In genomic region chr12:29954464-29954863, GRCm38 (mm10) we compare ENCODE assay signal across 11 mouse cellular contexts. TPM values are rescaled to one million over a fixed set of nuclear protein-coding genes. Genes with fewer than 3 reads are reported as not detected.
DNase-seq lines count a peak whose midpoint lies in the region; ATAC-seq lines count a peak whose summit lies in the region.
"Had no signal": no experiment of that assay in that cellular context is flagged by ENCODE, and none has a peak within 500 bp of the region (broad histone marks: within the 10 kb centered on the region; RNA-seq: fewer than 3 reads in every experiment).

No protein-coding gene starts in this region.

- WGBS in kidney, embryonic 14.5 days: 83% methylated on average over 3 of the region's 3 CpGs
- 12% methylated on average over 3 of the region's 3 CpGs for WGBS in forebrain, embryonic 16.5 days
- 62% methylated on average over 3 of the region's 3 CpGs for WGBS in midbrain, embryonic 15.5 days

- H3K36me3 ChIP-seq in kidney, embryonic 14.5 days (ENCODE audit: control insufficient read depth, insufficient read depth, low read length): no peaks in the 10 kb centered on the region
- no peaks in the 10 kb centered on the region for H3K36me3 ChIP-seq in forebrain, embryonic 16.5 days (ENCODE audit: control insufficient read depth, insufficient read depth)
- no peaks in the 10 kb centered on the region for H3K36me3 ChIP-seq in midbrain, embryonic 15.5 days (replicated peaks)
- H3K36me3 ChIP-seq: liver, embryonic 12.5 days had no signal

- 0 out of 2 replicates have a peak overlapping the region, but pooled peaks have one; percentile 18 for H3K9ac ChIP-seq in kidney, embryonic 14.5 days (ENCODE audit: low read depth, low read length)
- H3K9ac ChIP-seq in forebrain, embryonic 16.5 days (replicated peaks; ENCODE audit: low read depth, low read length): no peak overlapping the region; the same call in 1 of the 2 replicates
- no peak overlapping the region for H3K9ac ChIP-seq in midbrain, embryonic 15.5 days
- H3K9ac ChIP-seq: liver, embryonic 12.5 days had no signal

- no peak overlapping the region for H3K4me2 ChIP-seq in kidney, embryonic 14.5 days (replicated peaks; ENCODE audit: low read depth, low read length)
- no peak overlapping the region for H3K4me2 ChIP-seq in forebrain, embryonic 16.5 days (ENCODE audit: low read length)
- no peak overlapping the region for H3K4me2 ChIP-seq in midbrain, embryonic 15.5 days
- H3K4me2 ChIP-seq: liver, embryonic 12.5 days had no signal

- no peaks in the 10 kb centered on the region for H3K9me3 ChIP-seq in kidney, embryonic 14.5 days (ENCODE audit: control insufficient read depth, low read length)
- no peaks in the 10 kb centered on the region for H3K9me3 ChIP-seq in forebrain, embryonic 16.5 days (ENCODE audit: control insufficient read depth, low read length)
- no peaks in the 10 kb centered on the region for H3K9me3 ChIP-seq in midbrain, embryonic 15.5 days
- H3K9me3 ChIP-seq: liver, embryonic 12.5 days had no signal

- H3K4me3 ChIP-seq in kidney, embryonic 14.5 days (ENCODE audit: low read length): no peak overlapping the region
- H3K4me3 ChIP-seq in forebrain, embryonic 16.5 days (replicated peaks; ENCODE audit: low read length): no peak overlapping the region
- no peak overlapping the region for H3K4me3 ChIP-seq in midbrain, embryonic 15.5 days
- H3K4me3 ChIP-seq: erythroblast, embryonic 14.5 days; liver, embryonic 12.5 days had no signal

- H3K27me3 ChIP-seq in kidney, embryonic 14.5 days (ENCODE audit: control insufficient read depth, insufficient read depth, low read length): no peaks in the 10 kb centered on the region
- H3K27me3 ChIP-seq in forebrain, embryonic 16.5 days (replicated peaks; ENCODE audit: control insufficient read depth, insufficient read depth, low read length): no peaks in the 10 kb centered on the region
- H3K27me3 ChIP-seq in midbrain, embryonic 15.5 days (replicated peaks): no peaks in the 10 kb centered on the region
- H3K27me3 ChIP-seq: liver, embryonic 12.5 days had no signal

- DNase-seq in kidney, adult 9 months: no peak
- peak; percentile 36 for DNase-seq in brain, embryonic 18.5 days (ENCODE audit: low read depth, low spot score)
- no peak for DNase-seq in cerebellum, postnatal 4 days (ENCODE audit: low spot score in 2 of 2)
- DNase-seq in layer of hippocampus, postnatal 25 days (ENCODE audit: extremely low spot score in 1 of 2, low spot score in 1 of 2): no peak
- no peak for DNase-seq in right cerebral cortex, postnatal 4 days
- DNase-seq: kidney, adult 2 months had no signal

- H3K27ac ChIP-seq in kidney, embryonic 14.5 days (ENCODE audit: low read depth, low read length): peak overlapping the region; percentile 42; the same call in 1 of the 2 replicates
- peak overlapping the region; percentile 71 for H3K27ac ChIP-seq in forebrain, embryonic 16.5 days (ENCODE audit: low read length)
- peak overlapping the region; percentile 53 for H3K27ac ChIP-seq in midbrain, embryonic 15.5 days
- H3K27ac ChIP-seq: liver, embryonic 12.5 days had no signal

- H3K4me1 ChIP-seq in kidney, embryonic 14.5 days (ENCODE audit: control insufficient read depth, insufficient read depth, low read length): peaks cover 71% of the 10 kb centered on the region
- H3K4me1 ChIP-seq in forebrain, embryonic 16.5 days (replicated peaks; ENCODE audit: control insufficient read depth, insufficient read depth, low read length): peaks cover 39% of the 10 kb centered on the region
- H3K4me1 ChIP-seq in midbrain, embryonic 15.5 days: peaks cover 16% of the 10 kb centered on the region
- H3K4me1 ChIP-seq: liver, embryonic 12.5 days had no signal

- ATAC-seq in kidney, embryonic 14.5 days (ENCODE audit: low FRiP score, low TSS enrichment): no peak
- ATAC-seq in forebrain, embryonic 16.5 days: peak; percentile 72
- no peak for ATAC-seq in midbrain, embryonic 15.5 days (replicated peaks)
- ATAC-seq: liver, embryonic 12.5 days had no signal

RNA-seq across cellular contexts. Expression of gene Pxdn, which starts 17.1 kb away (rescaled TPM):
- polyA plus RNA-seq in kidney, embryonic 14.5 days (2014; fragmentation: Nextera tagmentation; extraction: Ambion mirVana): 61.6 and 120 TPM in 2 replicates
- 51.1 and 53.3 TPM in 2 replicates for polyA plus RNA-seq in forebrain, embryonic 16.5 days (2015; fragmentation: Nextera tagmentation; extraction: Ambion mirVana)
- 49.5 and 52.3 TPM in 2 replicates for polyA plus RNA-seq in midbrain, embryonic 15.5 days (2015; fragmentation: Nextera tagmentation; extraction: Ambion mirVana)
- 10 to 100 TPM; 61.1 to 68.1 TPM for total RNA-seq in layer of hippocampus, postnatal 25 days (2021)
- polyA plus RNA-seq: erythroblast, embryonic 14.5 days had no signal
